Mouse (Mus musculus) intestine, embryonic 15.5 days (tissue): ENCODE results near the gene Kif28. TPM values are rescaled to one million over a fixed set of nuclear protein-coding genes. Genes with fewer than 3 reads are reported as not detected.

Experiments
- polyA plus RNA-seq: library from polyadenylated mRNA; unstranded; fragments of >200 nt; fragmentation: Nextera tagmentation; extraction: Ambion mirVana; gene quantifications from 2 replicates; pipeline ENCODE4 v1.2.1, GENCODE M21; 2015

Gene Kif28
- polyA plus RNA-seq, 1 experiment from 2014 or later = not detected

Other genes with a start within 250 kb of the Kif28 start
- gene Smyd3, start 227.2 kb downstream of the Kif28 start, polyA plus RNA-seq = 15.3 and 18.1 TPM in 2 replicates
- 28.8 and 36.1 TPM in 2 replicates for gene Tfb2m, start 199.0 kb downstream of the Kif28 start, polyA plus RNA-seq
- 11.0 and 11.8 TPM in 2 replicates for gene Cnst, start 198.9 kb downstream of the Kif28 start, polyA plus RNA-seq
- gene Sccpdh, start 77.1 kb downstream of the Kif28 start, polyA plus RNA-seq = 45.1 and 51.8 TPM in 2 replicates
- not detected in 2 replicates for gene Gm10518, start 58.1 kb upstream of the Kif28 start, polyA plus RNA-seq
- gene Ahctf1, start 58.4 kb upstream of the Kif28 start, polyA plus RNA-seq = 18.5 and 20.6 TPM in 2 replicates
- 12.2 and 12.4 TPM in 2 replicates for gene Cdc42bpa, start 215.2 kb upstream of the Kif28 start, polyA plus RNA-seq